Mouse (Mus musculus): ENCODE results near the gene Pctp.

Gene Pctp

GRCm38 (mm10) chr11:89977746-89978352 is 24.8 kb downstream of the Pctp start:
- DNase-seq (ENCODE audit: low spot score): no peak

DNA sequence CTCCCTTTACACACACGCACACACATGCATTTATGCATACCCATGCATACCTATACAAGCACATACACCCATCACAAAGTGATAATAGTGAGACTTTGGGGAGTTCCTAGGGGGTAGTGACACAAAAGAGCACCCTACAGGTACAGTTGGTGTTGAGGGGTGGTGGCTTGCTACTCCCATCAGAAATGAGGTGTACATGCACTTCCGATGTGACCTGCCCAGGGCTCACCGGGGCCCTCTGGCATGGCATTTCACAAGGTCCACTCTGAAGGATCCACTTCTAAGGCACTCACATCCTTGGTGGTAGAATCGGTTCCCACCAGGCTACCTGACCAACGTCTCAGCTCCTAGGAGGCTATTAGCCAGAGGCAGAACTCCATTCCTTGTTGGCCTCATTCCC is 26.3 kb downstream of the Pctp start:
- no peak for DNase-seq (ENCODE audit: low spot score)

DNA sequence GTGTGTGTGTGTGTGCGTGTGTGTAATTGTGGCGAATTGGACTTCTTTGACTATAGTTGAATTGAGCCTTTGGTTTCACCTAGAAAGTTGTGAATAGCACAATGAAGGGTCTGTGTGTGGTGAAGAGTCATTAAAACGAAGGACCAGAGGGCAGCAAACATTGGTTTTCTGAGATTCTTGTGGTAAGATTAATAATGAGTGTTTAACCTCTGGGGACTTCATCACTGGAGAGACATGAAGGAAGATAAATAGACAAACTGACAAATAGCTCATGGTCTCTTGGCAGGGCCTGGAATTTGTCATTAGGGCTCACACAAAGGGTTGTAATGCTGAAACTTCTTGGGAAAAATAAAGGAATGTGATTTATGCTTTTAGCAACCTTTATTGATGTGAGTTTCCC is 31.4 kb downstream of the Pctp start:
- DNase-seq (ENCODE audit: low spot score): no peak

DNA sequence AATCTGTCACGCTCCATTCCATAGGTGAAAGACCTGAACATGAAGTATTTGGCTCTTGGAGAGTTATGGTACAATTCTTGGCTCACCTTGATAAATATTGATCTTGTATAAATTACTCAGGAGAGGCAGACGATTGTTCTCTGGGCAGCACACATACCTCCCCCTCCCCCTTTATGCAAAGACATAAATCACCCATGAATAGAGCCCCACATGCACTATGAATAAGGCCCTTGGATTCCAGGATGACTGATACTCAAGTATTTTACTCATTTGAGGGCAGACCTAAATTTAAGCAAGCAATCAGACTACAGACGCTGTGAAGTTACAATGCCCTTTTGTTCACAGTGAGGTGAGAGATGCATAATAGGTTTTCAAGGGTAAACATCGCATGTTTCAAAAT is 32.0 kb downstream of the Pctp start:
- no peak for DNase-seq (ENCODE audit: low spot score)

DNA sequence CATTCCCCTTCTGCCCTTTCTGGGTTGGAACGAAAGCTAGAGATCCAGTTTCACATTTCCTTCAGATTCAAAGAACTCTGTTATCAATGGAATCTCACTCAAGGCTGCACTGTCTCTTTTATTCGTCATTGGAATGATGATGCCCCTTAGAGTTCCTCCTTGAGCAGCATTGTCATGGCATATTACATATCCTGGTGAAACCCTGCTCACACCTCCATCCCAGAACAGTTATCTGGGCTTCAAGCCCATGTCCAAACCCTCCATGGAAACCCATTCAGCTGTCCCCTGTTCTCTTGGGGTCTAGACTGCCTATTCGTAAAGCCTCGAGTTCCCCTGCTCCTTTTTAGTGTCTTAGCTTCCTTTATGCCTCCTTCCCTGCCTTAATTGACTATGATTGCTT is 33.6 kb downstream of the Pctp start:
- no peak for DNase-seq (ENCODE audit: low spot score)

DNA sequence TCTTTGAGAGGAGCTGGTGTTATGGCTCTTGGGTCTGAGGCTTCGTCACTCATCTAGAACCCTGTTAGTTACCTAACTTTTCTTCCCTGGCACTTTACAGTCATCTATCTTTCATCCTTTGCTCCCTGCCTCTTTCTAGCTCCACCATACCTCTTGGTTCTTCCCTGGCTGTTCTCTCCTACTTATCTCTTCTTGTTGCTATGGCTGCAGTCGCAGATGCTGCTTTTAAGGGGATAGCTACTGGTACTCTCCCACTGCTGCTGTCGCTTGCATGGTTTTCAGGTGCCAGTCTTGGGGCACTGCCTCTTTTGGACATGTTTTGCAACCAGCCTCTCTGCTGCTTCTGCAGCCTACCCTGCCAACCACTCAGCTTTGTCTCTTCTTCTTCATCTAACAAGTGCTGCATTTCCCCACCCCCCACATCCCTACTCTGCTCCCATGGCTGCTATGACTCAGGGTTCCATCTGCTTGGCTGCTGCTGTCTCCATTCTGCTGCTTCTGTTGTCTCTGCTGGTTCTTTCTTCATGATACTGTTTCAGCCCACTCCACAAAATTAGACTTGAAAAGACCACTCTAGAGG is 51.9 kb downstream of the Pctp start:
- DNase-seq (ENCODE audit: low spot score): peak; percentile 13

- DNase-seq (ENCODE audit: low spot score): no peak
Measured at GRCm38 (mm10) chr11:89947806-89948205, 54.9 kb downstream of the Pctp start.

- no peak for DNase-seq (ENCODE audit: low spot score)
Measured at GRCm38 (mm10) chr11:89945159-89945558, 57.5 kb downstream of the Pctp start.

- no peak for DNase-seq (ENCODE audit: low spot score)
Measured at GRCm38 (mm10) chr11:89937241-89937640, 65.5 kb downstream of the Pctp start.

Data from left cerebral cortex, adult 11 months (tissue).